Mouse (Mus musculus) neural tube, embryonic 10.5 days (tissue): ENCODE results near the gene Mrpl27.
"Not testable (repeated sequence)": the region's sequence is repeated elsewhere in the genome, so short reads cannot be mapped to it uniquely, and the experiment has no call there.

Experiments
- DNase-seq: peaks from one replicate; pipeline ENCODE4 v3.0.0-alpha.2; 2017; ENCODE audit warnings: low spot score; ENCODE audit errors: extremely low spot score

The Mrpl27 gene

DNA sequence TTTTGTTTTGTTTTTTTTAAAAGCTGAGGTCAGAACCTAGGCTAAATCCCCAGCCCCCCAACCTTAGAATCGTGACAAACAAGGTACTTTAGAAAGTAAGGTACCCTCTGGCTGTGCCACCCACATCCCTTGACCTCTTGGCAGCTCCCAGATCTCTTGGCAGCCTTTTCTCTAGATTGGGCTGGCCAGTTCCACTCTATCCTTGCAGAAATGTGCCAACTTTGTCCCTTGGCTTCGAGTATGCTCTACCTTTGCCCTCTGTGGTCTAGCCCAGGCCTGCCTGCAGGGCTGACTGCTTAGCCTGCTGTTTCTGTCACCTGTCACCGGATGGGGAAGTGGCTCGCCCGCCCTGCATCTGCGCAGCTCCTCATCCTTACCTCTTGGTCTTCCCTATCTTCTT lies 11.7 kb downstream of the Mrpl27 start:
- no peak for DNase-seq

DNA sequence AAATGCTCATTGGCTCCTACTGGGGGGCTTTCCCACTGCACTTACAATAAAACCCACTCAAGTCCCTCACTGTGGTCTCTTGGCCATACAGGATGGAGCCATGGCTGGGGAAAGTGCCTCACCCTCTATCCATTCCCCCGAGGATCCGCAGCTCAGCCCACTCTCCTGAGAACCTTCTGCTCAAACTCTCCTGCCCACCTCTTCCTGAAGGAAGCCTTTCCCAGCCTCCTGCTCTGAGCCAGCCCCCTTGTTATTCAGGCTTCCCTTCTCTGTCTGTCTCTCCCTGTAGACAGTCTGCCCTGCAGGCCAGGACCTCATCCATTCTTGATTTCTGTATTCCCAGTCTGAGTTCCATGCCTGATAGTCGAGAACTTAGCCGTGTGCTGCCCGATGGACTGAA lies 21.4 kb downstream of the Mrpl27 start:
- DNase-seq: no peak

DNA sequence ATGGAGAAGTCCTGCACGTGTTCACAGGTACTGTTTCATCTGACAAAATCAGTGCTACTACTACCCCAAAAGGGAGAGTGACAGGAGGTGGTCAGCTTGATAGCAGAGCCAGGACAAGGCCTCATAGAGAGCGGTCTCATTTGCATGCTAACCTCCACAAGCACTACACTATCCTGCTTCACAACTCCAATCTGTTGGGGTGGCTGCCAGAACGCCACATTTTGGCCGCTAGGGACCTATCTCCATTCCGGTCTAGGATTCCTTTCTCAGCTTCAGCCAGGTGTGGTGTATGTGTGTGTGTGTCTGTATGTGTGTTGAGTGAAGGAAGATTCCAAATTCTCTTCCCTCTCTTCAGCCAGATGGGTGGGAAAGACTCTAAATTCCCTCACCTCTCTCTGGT lies 21.9 kb downstream of the Mrpl27 start:
- DNase-seq: no peak

DNA sequence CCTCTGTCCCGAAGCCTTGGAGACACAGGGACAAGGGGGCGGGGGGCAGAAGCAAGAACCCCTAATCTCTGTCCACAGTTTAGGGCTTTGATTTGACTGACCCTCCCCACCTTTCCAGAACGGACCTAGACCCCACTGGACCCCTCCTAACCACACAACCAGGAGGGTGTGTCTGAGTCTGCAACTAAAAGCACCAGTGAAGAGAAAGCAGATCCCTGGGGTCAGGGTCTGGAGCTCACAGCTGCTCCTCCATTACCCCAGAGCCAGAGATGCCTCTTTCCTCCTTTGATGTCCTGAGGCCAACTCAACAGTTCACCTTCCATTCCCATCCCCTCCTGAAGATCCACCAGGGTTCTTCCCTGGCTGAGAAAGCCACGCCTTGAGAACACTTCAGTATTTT lies 22.7 kb downstream of the Mrpl27 start:
- peak; percentile 34 for DNase-seq

DNA sequence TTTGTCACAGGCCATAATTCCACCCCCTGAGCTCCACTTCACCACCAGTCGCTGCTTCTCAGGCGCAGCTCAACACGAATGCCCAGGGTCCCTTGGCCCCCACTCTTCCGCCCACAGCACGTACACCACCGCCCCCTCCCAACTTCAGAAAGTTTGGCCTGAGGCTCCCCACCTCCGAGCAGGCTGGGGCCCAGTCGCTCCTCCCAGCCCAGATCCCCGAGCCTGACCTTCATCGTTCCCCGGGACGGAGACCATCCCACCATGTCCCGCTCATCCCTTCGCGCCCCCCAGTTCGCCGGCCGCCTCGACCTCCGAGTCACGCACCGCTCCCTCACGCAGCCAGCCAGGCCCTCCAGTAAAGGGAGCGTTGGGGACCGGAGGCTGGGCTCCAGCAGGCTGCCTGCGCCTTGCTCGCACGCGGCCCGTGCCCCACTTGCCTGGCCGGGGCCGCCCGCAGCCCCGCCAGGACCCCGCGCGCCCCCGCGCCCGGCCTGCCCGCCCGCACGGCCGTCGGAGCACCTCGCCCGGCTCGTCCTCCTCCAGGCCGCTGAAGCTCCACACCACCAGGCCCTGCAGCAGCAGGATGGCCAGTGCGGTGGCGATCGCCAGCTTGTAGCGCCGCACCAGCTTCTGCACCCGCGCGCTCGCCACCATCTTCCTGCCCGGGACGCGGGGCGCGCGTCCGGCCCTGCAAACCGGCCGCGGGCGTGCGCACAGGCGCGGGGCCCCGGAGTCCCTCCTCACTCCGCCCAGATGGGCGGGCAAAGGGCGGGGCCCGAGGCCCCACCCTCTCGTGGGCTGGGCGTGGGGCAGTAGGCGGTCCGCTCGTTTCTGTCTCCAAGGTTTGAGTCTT lies 23.4 kb downstream of the Mrpl27 start, which contains the start of gene Xylt2:
Gene Xylt2 (minus strand): TSS at position 762 of the 853 bp plus-strand sequence.
- DNase-seq: peak; percentile 92

DNA sequence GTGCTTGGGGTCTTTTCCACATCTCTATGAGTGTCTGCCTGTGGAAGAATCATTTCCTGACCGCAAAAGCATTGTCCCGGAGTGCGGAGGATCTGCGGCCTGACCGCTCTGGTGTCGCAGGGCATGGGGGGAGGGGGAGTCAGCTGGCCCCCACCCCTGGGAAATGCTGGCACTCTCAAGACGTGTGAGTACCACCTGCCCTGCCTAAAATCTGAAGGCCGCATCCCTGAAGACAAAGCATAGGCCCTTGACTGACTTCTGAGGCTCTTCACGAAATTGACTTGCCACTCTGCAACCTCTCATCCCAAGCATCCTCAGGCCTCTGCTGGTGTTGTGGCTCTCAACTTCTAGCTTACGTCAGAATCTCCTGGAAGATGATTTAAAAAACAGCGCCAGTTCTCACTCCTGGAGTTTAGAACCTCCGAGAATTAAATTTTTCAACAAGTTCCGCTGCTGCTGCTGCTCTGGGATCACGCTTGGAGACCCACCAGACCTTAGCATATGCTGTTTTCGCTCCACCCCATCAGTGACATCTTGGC lies 24.1 kb downstream of the Mrpl27 start:
- DNase-seq: no peak

DNA sequence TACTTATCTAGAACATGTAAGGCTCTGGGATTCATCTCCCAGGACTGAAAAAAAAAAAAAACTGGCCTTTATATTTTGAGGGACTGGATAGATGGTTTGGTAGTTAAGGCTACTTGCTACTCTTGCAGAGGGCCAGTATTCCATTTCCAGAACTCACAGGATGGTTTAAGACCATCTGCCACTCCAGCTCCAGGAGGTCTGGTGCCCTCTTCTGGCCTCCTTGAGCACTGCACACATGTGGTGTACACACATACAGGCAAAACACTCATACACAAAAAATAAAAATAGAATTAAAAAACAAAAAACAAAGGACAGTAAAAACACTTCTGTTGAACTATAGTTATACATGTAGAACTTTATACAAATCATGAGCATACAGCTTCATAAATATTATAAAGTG lies 27.1 kb downstream of the Mrpl27 start:
- no peak for DNase-seq

DNA sequence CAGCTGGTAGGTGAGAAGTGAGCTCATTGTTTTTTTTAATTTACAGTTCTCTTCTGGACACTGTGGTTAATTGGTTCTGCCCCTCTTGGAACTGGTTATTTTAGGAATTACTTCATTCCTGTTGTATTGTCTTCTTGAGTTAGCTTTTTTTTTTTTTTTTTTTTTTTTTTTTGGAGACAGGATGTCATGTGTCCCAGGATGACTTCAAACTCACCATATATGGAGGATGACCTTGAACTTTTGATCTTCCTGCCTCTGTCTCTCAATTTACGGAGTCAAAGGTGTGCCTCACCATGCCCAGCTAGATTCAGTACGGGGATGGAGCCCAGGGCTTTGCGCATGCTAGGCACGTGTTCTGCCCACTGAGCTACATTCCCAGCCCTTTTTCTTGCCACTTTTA lies 28.1 kb downstream of the Mrpl27 start:
- DNase-seq: no peak

DNA sequence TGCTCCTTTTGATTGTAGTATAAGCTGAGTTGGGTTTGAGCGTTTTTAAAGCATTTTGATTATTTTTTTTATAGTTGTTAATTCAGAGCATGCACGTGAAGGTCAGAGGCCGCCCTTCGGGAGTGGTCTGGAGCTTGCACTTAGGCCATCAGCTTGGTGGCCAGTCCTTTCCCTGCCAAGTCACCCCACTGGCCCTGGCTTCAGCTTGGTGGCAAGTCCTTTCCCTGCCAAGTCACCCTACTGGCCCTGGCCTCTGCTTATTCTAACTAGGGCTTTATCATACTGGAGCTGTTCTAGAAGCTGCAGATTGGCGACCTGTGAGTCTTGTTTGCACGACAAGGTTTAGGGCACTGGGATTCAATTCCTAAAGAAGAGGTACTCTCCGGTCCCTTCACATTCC lies 28.9 kb downstream of the Mrpl27 start:
- DNase-seq: no peak

DNA sequence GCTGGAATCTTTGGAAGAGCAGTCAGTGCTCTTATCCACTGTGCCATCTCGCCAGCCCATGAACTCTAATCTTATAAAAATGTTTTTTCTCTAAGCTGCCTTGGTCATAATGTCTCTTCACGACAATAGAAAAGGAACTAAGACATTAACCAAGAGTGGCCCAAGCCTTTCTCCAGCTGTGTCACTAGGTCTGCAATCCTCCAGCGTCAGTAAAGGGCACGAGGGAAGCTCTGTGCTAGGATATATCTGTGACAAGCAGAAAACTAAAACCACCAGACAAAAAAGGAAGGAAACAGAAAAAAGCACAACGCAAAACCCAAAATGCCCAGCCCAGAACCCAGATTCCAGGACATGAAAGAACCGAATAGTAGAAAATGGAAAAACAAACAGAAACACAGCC lies 33.6 kb downstream of the Mrpl27 start:
- DNase-seq: no peak

DNA sequence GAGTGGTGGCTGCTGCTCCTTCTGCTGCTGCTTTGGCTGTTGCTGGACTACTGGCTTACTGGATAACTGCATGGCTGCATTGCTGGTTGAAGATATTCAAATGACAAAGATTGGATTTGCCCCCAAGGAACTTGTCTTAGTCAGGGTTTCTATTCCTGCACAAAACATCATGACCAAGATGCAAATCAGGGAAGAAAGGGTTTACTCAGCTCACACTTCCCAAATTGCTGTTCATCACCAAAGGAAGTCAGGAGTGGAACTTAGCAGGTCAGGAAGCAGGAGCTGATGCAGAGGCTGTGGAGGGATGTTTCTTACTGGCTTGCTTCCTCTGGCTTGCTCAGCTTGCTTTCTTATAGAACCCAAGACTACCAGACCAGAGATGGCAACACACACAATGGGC lies 38.9 kb downstream of the Mrpl27 start:
- not testable (repeated sequence) for DNase-seq

DNA sequence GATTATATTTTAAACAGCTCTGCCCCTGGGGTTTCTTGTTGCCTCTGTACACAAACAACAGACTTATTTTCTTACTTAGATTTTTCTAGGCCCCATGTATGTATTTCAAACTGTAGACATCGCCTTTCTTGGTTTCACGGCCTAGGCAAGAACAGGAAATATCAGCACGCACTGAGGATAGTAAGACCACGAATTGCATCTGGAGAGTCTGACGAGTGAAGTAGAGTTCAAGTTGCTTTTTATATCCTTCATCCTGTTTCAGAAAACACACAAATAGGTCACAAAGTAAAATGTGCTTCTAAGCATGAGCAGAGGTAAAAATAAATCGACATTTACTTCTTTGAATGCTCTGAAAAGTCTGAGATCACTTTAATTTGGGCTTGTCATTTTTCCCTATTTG lies 41.9 kb downstream of the Mrpl27 start:
- no peak for DNase-seq

DNA sequence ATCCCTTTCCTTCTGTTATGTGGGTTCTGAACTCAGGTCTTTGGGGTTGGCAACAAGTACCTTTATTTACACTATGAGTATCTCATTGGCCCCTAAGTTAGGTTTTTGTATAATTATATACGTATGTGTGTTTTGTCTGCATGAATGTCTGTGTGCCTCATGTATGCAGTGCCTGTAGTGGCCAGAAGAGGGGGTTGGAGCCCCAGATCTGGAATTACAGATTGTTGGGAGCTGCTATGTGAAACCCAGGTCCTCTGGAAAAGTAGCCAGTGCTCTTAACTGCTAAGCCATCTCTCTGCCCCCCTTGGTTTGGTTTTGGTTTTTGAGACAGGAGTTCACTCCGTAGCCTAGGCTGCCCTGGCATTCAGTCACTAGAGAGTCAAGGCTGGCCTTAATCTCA lies 43.6 kb downstream of the Mrpl27 start:
- no peak for DNase-seq

DNA sequence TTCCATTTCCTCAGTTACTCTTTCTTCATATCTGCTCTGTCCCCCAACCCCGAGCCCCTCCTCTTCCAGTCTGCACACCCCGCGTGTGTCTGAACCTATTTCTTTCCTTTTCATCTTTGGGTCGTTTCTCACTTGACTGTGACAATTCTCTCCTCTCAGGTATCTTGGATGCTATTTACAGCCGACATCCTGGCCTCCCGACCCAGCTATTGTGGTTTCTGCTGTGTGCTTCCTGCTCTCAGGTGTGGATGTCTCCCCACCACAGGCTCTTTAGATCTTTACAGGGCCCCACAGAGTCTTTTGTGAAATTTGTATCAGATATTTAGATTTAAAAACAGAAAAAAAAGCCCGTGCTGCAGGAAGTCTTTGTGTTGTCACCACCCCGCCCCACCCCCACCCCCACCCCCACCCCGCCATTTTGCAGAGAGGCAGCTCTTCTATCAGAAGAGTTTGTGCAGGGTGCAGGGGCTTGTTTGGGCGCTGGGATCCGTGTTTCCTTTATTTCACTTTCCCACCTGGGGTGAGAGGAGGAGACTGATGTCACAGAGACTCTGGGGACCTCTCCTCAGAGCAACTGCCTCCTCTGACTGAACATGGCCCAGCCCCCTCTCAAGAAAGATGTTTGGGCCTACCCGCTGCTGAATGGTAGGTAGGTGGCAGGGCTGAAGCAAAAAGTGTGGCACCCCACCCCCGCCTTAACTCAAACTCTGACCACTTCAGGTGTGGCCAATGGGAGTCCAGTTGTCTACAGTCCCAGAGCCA lies 44.3 kb downstream of the Mrpl27 start:
- no peak for DNase-seq

DNA sequence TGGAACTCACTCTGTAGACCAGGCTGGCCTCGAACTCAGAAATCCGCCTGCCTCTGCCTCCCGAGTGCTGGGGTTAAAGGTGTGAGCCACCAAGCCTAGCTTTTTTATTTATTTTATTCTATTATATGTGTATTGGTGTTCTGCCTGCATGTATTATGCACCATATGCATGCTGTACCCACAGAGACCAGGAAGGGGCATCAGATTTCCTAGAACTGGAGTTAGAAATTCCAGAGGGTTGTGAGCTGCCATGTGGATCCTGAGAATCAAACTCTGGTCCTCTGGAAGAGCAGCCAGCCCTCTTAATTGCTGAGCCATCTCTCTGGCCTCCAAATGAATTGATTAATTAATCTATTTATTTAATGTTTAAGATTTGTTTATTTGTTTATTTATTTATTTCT lies 45.8 kb downstream of the Mrpl27 start:
- no peak for DNase-seq

DNA sequence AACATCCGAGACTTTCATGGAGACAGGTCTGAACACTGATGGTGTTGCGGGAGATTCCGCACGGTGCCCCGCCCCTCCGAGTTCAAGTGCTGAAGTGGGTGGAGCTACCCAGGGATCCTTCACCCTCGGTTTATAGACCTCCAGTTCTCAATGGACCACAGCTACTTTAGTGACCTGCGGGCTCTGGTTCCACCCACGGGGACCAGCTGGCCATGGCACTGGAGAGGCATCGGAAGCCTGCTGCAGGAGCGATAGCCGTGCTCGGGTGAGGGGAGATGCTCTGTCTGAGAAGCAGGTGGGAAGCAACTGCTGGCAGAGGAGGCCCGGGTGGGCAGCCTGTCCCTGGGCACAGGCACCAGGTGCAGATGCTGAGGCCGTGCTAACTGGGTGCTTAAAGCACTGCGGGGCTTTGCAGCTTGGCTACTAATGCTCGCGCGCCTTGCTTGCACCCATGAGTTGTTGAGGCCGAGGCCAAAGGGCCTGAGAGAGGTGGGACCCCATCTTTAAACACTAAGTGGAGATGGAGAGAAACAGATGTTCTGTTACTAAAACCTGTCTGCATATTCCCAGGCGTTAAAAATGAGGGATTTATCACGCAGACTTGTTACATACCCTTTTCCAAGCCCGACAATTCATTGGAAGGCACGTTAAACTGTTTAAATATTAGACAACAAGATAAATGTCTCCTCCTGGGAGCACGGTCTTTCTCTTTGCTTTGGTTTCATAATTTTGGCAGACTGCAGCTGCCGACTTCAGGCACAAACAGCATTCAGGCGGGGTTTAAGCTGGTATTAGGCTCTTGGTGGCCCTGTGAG lies 48.0 kb downstream of the Mrpl27 start:
- DNase-seq: no peak

DNA sequence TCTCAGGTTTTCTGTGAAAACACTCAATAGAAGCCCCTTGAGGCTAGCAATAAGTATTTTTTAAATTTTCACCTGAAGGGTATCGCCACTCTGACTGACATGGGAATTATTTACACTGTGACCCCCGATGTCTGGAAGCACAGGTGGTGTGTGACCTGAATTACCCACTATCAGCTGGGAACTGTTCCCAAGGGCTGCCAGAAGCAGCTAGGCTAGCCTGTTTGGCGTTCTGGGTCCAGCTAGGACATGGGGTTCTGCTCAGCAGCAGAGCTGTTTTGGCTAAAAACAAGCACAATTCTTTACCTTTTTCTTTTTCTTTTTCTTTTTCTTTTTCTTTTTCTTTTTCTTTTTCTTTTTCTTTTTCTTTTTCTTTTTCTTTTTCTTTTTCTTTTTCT lies 48.6 kb downstream of the Mrpl27 start:
- DNase-seq: no peak

DNA sequence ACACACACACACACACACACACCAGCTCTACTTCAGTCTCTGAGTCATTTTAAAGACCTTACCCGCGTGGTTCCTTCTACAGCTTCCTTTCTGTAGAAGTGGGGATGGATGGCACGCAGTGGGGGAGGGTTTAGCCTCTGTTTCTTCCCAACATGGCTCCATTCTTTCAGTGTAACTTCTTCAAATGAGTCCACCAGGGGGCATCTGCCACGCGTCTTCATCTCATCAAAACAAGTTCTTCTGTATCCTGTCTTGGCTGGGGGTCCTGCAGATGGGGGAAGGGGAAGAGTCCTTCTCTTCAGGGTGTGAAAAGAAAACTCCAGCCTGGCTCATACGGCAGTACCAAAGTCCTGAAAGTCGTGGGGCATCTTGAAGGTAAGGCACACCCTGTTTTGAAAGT lies 50.5 kb downstream of the Mrpl27 start:
- no peak for DNase-seq

DNA sequence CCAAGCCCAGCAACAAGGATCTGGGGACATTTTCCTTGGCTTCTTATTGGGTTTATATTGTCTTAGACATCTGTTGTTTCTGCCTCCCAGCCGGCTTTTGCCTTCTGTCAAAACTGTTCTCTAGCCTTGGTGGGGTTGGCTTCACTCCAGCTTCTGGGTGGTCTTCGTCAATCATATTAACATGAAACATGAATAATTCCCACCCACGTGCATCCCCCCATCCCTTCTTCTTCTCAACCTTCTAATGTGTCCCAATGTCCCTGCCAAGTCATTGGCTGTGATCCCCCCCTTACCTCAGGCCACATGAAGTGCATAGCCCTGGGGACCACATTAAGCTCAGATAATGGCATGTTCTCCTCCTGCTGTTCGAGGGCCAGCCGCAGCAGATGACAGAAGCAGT lies 50.9 kb downstream of the Mrpl27 start, which contains the start of gene Gm11541:
Gene Gm11541 (minus strand): TSS at position 28 of the 400 bp plus-strand sequence.
- DNase-seq: no peak
